Mouse (Mus musculus) E14TG2a.4 (cell line): ENCODE measurements around the gene Tas2r135.

Source experiments
- CTCF ChIP-seq: conservative IDR thresholded peaks from 2 replicates; pipeline ENCODE4 v1.5.1; 2014; ENCODE audit warnings: low read length
- NANOG ChIP-seq: IDR thresholded peaks from 2 replicates; pipeline ENCODE4 v1.6.1; 2014; ENCODE audit warnings: borderline replicate concordance, low read length, mixed read lengths

DNA sequence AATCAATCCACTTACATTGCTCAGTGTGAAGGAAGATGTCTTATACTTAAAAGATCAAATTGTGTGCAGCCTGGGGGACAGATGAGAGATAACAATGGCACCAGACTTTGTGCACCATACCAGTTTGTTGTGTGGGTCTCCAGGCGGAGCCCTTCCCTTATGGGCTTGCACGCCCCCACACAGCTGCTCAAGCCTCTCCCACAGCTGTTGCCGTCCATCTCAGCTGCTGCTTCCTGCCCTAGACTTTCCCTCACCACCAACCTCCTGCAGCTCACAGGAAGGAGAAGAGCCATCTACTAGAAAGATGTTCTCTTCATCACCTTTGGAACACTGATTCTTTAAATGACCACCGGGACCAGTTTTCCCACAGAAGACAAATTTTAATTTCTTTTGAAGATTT is 19.6 kb upstream of the Tas2r135 start:
- TF ChIP-seq CTCF (no peak), NANOG (no peak)
